Mouse (Mus musculus): ENCODE data around the gene Podxl2.

The Podxl2 gene

GRCm38 (mm10) chr6:88874868-88875508 is at the start of gene Podxl2:
Gene Podxl2 (minus strand): TSS chr6:88875044.
- peak; percentile 86 to 91 for DNase-seq (ENCODE audit: inconsistent age in 2 of 2, low spot score in 1 of 2)

DNA sequence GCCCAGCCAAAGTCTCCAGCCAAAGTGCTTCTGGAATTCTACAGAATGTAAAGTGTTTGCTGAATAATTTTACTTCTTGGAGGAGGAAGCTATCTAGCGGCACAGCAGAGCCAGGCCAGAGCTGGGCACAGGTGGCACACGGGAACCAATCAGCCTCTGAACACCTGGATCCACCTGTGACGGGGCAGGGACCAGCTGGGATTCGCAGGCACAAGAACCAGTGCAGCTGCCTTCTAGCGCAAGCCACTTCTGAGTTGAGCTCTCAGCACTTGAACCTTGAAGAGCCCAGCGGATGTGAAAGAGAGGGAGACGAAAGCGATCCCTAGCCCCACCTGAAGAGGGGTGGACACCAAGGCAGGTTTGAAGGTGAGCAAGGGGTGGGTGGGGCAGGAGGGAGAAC is 44.0 kb upstream of the Podxl2 start:
- DNase-seq (ENCODE audit: inconsistent age in 2 of 2, low spot score in 1 of 2), result peak in 1 of 2 experiments; percentile 30

- DNase-seq (ENCODE audit: inconsistent age in 2 of 2, low spot score in 1 of 2), result peak in 1 of 2 experiments; percentile 81
These were observed 41.3 kb upstream of the Podxl2 start for GRCm38 (mm10) chr6:88916153-88916552.

DNA sequence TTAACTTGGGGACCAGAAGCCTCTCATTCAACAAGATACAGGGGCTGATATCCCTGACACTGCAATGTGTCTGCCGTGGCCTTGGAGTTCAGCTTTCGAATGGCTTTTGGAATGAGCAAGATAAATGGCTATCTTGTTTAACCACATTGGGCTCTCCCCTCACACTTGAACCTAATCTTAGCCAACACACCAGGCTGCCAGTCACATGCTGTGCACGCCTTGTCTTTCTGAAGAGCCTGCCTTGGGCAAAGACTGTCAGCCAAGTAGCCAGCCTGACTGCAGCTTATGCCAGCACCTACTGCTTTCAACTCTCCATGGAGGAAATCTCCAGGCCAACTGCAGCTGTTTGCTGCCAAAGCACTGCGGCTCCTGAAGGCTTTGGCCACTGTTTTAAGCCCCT is 40.7 kb upstream of the Podxl2 start:
- peak in 1 of 2 experiments; percentile 66 for DNase-seq (ENCODE audit: inconsistent age in 2 of 2, low spot score in 1 of 2)

- DNase-seq (ENCODE audit: inconsistent age in 2 of 2, low spot score in 1 of 2), result peak in 1 of 2 experiments; percentile 44
These were observed 40.0 kb upstream of the Podxl2 start for GRCm38 (mm10) chr6:88914799-88915198.

DNA sequence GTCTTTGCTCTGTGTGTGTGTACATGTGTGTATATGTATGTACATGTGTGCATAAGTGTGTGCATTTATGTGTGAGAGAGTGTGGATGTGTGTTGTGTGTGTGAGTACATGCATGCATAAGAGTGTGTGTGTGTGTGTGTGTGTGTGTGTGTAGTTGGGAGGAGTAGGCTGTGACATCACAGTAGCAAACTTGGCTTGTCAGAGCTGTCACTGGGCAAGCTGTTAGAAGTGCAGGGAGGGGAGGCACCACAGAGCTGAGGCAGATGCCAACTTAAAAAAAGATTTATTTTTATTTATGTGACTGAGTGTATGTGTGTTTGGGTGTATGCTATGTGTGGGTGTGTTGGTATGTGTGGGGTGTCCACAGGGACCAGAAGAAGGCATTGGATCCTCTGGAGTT is 38.6 kb upstream of the Podxl2 start:
- no peak for DNase-seq (ENCODE audit: inconsistent age in 2 of 2, low spot score in 1 of 2)

GRCm38 (mm10) chr6:88913022-88913421 is 38.2 kb upstream of the Podxl2 start:
- DNase-seq (ENCODE audit: inconsistent age in 2 of 2, low spot score in 1 of 2), result peak in 1 of 2 experiments; percentile 55

- DNase-seq (ENCODE audit: inconsistent age in 2 of 2, low spot score in 1 of 2), result no peak
These were observed 34.3 kb upstream of the Podxl2 start for GRCm38 (mm10) chr6:88909151-88909550.

- peak; percentile 84 to 90 for DNase-seq (ENCODE audit: inconsistent age in 2 of 2, low spot score in 1 of 2)
These were observed 31.7 kb upstream of the Podxl2 start for GRCm38 (mm10) chr6:88906369-88907108.

DNA sequence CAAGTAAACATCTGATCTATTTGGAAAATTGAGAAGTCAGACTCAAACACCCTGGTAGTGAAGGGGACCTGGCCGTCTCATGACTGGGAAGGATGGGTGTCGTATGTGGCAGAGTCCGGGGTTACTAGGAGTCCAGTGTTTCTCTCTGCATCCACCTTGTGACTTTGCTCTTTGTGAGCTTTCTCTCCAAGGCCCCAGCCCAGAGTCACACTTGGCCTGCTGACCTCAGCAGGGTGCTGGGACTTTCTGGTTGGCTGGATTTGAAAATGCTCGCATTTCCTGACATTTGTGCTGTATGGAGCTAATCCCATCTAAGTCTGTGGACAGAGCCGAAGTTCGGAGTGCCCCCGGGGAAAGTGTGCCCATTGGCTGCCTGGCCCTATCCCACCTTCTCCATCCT is 30.2 kb upstream of the Podxl2 start:
- DNase-seq (ENCODE audit: inconsistent age in 2 of 2, low spot score in 1 of 2), result peak in 1 of 2 experiments; percentile 53

GRCm38 (mm10) chr6:88904456-88904974 is 29.7 kb upstream of the Podxl2 start:
- peak; percentile 81 to 91 for DNase-seq (ENCODE audit: inconsistent age in 2 of 2, low spot score in 1 of 2)

- DNase-seq (ENCODE audit: inconsistent age in 2 of 2, low spot score in 1 of 2), result peak; percentile 53 to 77
These were observed 28.9 kb upstream of the Podxl2 start for GRCm38 (mm10) chr6:88903708-88904107.

DNA sequence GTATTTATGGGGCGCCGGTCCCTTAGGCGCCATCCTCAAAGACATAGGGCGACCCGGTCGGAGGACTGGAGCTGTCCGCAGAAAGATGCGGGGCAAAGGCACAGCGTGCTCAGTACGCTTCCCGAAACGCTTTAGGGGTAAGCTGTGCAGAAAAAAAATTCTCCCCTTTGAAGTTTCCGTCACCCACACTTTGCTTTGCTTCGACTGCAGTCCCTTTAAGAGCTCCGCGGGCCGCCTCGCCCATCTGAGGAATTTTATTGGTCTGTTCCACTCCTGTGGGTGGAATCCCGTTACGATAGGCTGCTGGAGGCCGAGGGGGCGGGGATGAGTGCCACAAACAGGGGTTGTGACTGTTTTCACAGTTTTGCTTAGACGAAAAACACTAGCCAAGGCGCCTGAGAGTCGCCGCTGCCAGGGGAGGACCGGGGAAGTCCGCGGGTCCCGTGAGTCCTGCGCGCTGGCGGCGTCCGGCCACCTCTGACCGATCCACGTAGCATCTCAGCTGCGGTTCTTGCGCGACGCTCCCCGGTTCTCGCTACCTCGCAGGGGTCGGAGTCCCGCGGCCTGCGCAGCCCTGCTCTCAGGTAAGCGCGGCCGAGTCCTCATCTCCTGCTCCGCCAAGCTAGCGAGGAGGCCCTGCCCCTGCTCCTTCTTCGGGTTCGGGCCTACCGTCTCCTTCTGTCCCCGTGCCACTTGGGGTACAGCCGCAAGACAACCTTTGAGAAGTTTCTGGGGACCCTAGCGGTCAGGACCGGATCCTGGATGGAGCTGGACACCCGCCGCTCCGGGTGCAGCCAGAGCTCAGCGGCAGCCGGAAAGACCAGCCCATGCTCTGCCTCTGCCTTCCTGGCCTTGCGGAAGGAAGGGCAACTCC is 27.3 kb upstream of the Podxl2 start, which contains the start of gene Tpra1:
TSS of gene Tpra1 (plus strand) at position 305 of the 874 bp plus-strand sequence.
- peak; percentile 96 to 98 for DNase-seq (ENCODE audit: inconsistent age in 2 of 2, low spot score in 1 of 2)

GRCm38 (mm10) chr6:88901471-88901870 is 26.6 kb upstream of the Podxl2 start:
- no peak for DNase-seq (ENCODE audit: inconsistent age in 2 of 2, low spot score in 1 of 2)

GRCm38 (mm10) chr6:88899628-88900027 is 24.8 kb upstream of the Podxl2 start:
- no peak for DNase-seq (ENCODE audit: inconsistent age in 2 of 2, low spot score in 1 of 2)

GRCm38 (mm10) chr6:88899086-88899485 is 24.2 kb upstream of the Podxl2 start:
- peak in 1 of 2 experiments; percentile 58 for DNase-seq (ENCODE audit: inconsistent age in 2 of 2, low spot score in 1 of 2)

DNA sequence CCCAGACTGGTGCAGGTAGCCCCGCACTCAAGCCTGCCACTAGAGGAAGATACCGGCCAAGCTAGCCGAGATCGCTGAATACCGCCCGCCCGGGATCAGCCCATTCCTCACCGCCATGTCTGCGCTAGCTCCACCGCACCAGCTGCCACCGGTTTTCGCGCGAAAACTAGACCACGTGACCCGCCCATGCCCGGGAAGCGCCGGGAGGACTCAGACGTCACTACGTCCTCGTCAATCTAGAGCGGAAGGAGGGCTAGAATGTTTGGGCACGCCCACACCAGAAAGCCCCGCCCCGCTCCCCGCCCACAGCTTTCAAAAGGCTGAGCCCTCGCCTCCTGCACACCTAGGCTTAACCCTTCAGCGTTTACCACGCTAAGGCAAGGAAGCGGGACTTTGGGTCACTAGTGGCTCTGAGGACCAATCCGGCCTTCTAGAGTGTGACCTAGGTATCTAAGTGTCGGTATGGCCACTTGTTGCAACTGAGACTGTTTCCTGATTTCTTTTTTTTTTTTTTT is 23.7 kb upstream of the Podxl2 start, which contains the start of gene Mcm2:
TSS of gene Mcm2 (minus strand) at position 247 of the 515 bp plus-strand sequence.
- DNase-seq (ENCODE audit: inconsistent age in 2 of 2, low spot score in 1 of 2), result peak; percentile 96 to 99

GRCm38 (mm10) chr6:88897246-88897645 is 22.4 kb upstream of the Podxl2 start:
- peak in 1 of 2 experiments; percentile 49 for DNase-seq (ENCODE audit: inconsistent age in 2 of 2, low spot score in 1 of 2)

GRCm38 (mm10) chr6:88895943-88896342 is 21.1 kb upstream of the Podxl2 start:
- no peak for DNase-seq (ENCODE audit: inconsistent age in 2 of 2, low spot score in 1 of 2)

DNA sequence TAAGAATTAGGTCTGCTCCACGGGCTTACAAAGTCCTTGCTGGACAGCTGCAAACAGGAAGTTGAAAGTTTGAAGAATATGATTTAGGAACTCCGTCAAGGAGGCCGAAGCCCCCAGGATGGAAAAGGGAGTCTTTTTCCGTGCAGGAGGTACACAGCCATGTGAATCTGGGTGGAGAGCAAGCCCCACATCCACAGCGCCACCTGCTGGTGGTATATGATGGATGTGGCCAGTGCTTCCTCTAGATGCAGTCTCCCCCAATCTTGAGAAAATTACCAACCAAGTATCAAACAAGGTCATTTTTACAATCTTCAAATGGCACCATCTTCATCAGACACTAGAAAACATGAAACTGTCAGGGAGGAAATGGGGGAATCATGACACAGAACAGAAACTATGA is 18.7 kb upstream of the Podxl2 start:
- peak; percentile 62 to 82 for DNase-seq (ENCODE audit: inconsistent age in 2 of 2, low spot score in 1 of 2)

- no peak for DNase-seq (ENCODE audit: inconsistent age in 2 of 2, low spot score in 1 of 2)
These were observed 16.0 kb upstream of the Podxl2 start for GRCm38 (mm10) chr6:88890832-88891231.
